ENCODE assay signal across 8 mouse cellular contexts in genomic region chr6:119107140-119107855, GRCm38 (mm10).
A peak's percentile ranks its signal among the peaks of the same experiment; 100 is the strongest.
DNase-seq lines count a peak whose midpoint lies in the region; ATAC-seq and TF ChIP-seq lines count a peak whose summit lies in the region.

No protein-coding gene starts in this region.

- no peak for TF ChIP-seq POLR2A in olfactory bulb, adult 2 months (IDR thresholded peaks at IDR 0.05; ENCODE audit: insufficient read depth, low read depth, low read length)

- H3K9ac ChIP-seq in intestine, postnatal 0 days (ENCODE audit: low read depth, low read length), result peak overlapping the region; percentile 45
- H3K9ac ChIP-seq in liver, embryonic 15.5 days, result no peak overlapping the region

- 1% methylated on average over 69 of the region's 69 CpGs for whole genome bisulfite sequencing in intestine, postnatal 0 days
- WGBS in liver, embryonic 15.5 days (ENCODE audit: insufficient replicate concordance), result under 1% methylated on average over 69 of the region's 69 CpGs
- WGBS in olfactory bulb, adult 2 months, result under 1% methylated on average over 69 of the region's 69 CpGs

- ATAC-seq in megakaryocyte, adult 5-6 weeks (ENCODE audit: poor library complexity, severe bottlenecking), result no peak
- no peak for ATAC-seq in intestine, postnatal 0 days
- no peak for ATAC-seq in liver, embryonic 15.5 days (ENCODE audit: insufficient read depth)

- H3K27ac ChIP-seq in intestine, postnatal 0 days (ENCODE audit: low read depth, low read length), result peak overlapping the region; percentile 17; the same call in 1 of the 2 replicates
- no peak overlapping the region for H3K27ac ChIP-seq in liver, embryonic 15.5 days (replicated peaks)
- peak overlapping the region; percentile 79 for H3K27ac ChIP-seq in olfactory bulb, adult 2 months (ENCODE audit: insufficient read depth, low read depth, low read length)

- H3K4me1 ChIP-seq in megakaryocyte, embryonic 14.5 days, result peaks cover 30% of the 10 kb centered on the region
- H3K4me1 ChIP-seq in intestine, postnatal 0 days (replicated peaks; ENCODE audit: control insufficient read depth, insufficient read depth, low read length), result peaks cover 11% of the 10 kb centered on the region; the same call in 1 of the 2 replicates
- peaks cover 17% of the 10 kb centered on the region for H3K4me1 ChIP-seq in liver, embryonic 15.5 days (replicated peaks)
- H3K4me1 ChIP-seq in olfactory bulb, adult 2 months (ENCODE audit: control insufficient read depth, insufficient read depth, low read length), result peaks cover 19% of the 10 kb centered on the region

- DNase-seq in cerebellum, postnatal 25 days, result peak; percentile 82 to 88
- DNase-seq in gastrocnemius, postnatal 10 days, result peak; percentile 69
- no peak for DNase-seq in spleen, adult 12 weeks (ENCODE audit: low spot score)

- H3K9me3 ChIP-seq in megakaryocyte, embryonic 14.5 days, result no peaks in the 10 kb centered on the region
- no peaks in the 10 kb centered on the region for H3K9me3 ChIP-seq in intestine, postnatal 0 days (ENCODE audit: control insufficient read depth)
- H3K9me3 ChIP-seq in liver, embryonic 15.5 days (replicated peaks), result no peaks in the 10 kb centered on the region

- no peaks in the 10 kb centered on the region for H3K36me3 ChIP-seq in megakaryocyte, embryonic 14.5 days (replicated peaks; ENCODE audit: low read length)
- H3K36me3 ChIP-seq in intestine, postnatal 0 days (ENCODE audit: control insufficient read depth, insufficient read depth), result no peaks in the 10 kb centered on the region
- H3K36me3 ChIP-seq in liver, embryonic 15.5 days (replicated peaks), result no peaks in the 10 kb centered on the region

- peak overlapping the region; percentile 98 for H3K4me2 ChIP-seq in intestine, postnatal 0 days (replicated peaks; ENCODE audit: low read depth)
- peak overlapping the region; percentile 76 for H3K4me2 ChIP-seq in liver, embryonic 15.5 days

- peak overlapping the region; percentile 90 for H3K4me3 ChIP-seq in megakaryocyte, embryonic 14.5 days (replicated peaks)
- peak overlapping the region; percentile 58 for H3K4me3 ChIP-seq in intestine, postnatal 0 days (ENCODE audit: low read depth, low read length)
- peak overlapping the region; percentile 50 for H3K4me3 ChIP-seq in liver, embryonic 15.5 days (replicated peaks)
- peak overlapping the region; percentile 88 for H3K4me3 ChIP-seq in olfactory bulb, adult 2 months (ENCODE audit: insufficient read depth, low read depth, low read length)

- TF ChIP-seq CTCF in intestine, postnatal 0 days (IDR thresholded peaks at IDR 0.05; ENCODE audit: low read depth), result no peak
- no peak for TF ChIP-seq CTCF in olfactory bulb, adult 2 months (IDR thresholded peaks at IDR 0.05; ENCODE audit: insufficient read depth, low read depth, low read length)

- H3K27me3 ChIP-seq in megakaryocyte, embryonic 14.5 days (replicated peaks), result peaks cover 91% of the 10 kb centered on the region
- peaks cover 54% of the 10 kb centered on the region for H3K27me3 ChIP-seq in intestine, postnatal 0 days (replicated peaks; ENCODE audit: control insufficient read depth, insufficient read depth, low read length)
- H3K27me3 ChIP-seq in liver, embryonic 15.5 days, result peaks cover 93% of the 10 kb centered on the region
